Mouse (Mus musculus): ENCODE data around the gene Ssxb9.
"Not testable (repeated sequence)": the region's sequence is repeated elsewhere in the genome, so short reads cannot be mapped to it uniquely, and the experiment has no call there.

Gene Ssxb9

GRCm38 (mm10) chrX:8366678-8367077, at the start of gene Ssxb9:
Gene Ssxb9, plus strand, starts transcription at chrX:8366978.
- DNase-seq (ENCODE audit: low read depth, low spot score), result not testable (repeated sequence)

DNA sequence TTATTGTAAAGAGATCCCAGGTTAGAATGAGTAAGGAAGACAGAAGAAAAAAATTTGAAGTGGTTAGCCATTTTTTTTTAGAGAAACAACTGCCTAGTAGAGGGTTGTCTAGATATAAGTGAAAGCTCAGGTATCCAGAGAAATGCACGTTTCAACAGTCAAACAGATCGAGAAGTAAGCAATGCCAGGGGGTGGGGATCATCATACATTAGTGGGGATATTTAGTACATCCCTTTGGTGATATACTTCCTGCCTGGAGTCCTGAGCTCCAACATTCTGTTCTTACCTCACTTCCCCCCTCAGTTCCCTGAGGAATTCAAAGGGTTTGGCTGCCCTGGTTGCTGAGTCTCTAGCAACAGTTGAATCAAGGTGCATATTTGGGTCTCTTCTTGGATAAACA, 39.7 kb upstream of the Ssxb9 start, which contains the start of gene Ssxb10:
Ssxb10 (plus strand) TSS at position 301 of the 400 bp plus-strand sequence.
- DNase-seq (ENCODE audit: low read depth, low spot score), result no peak

DNA sequence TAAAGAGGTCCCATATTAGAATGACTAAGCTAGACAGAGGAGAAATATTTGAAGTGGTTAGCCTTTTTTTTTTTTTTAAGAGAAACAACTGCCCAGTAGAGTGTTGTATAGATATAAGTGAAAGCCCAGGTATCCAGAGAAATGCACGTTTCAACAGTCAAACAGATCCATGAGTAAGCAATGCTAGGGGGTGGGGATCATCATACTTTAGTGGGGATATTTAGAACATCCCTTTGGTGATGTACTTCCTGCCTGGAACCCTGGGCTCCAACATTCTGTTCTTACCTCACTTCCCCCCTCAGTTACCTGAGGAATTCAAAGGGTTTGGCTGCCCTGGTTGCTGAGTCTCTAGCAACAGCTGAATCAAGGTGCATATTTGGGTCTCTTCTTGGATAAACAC, 46.2 kb downstream of the Ssxb9 start, which contains the start of gene Ssxb1:
Ssxb1 (plus strand) TSS at position 301 of the 400 bp plus-strand sequence.
- DNase-seq (ENCODE audit: low read depth, low spot score), result not testable (repeated sequence)

All from retina, postnatal 7 days (tissue).